Mouse (Mus musculus): ENCODE results near the gene Cryba2. TPM values are rescaled to one million over a fixed set of nuclear protein-coding genes. Genes with fewer than 3 reads are reported as not detected.

Gene Cryba2
- polyA plus RNA-seq, 1 experiment from 2014 or later, result 2.1 TPM

DNA sequence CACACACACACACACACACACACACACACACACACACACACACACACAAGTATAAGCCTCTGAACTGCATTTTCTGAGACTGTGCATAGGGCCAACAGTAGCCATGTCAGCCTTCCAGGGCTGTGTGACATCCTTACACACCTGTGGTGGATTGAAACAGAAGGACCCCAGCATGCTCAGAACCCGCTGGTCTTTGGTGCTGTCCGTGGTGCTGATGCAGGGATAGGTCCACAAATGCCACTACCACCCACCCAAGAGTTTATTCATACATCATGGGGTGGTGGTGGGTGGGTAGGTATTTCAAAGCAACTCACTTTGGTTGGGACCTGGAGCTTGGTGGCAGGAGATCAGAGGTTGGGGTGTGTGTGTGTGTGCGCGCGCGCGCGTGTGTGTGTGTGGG is 1.4 kb downstream of the Cryba2 start:
- WGBS, result 0% methylated on average over 2 of the region's 8 CpGs
- H3K4me2 ChIP-seq (ENCODE audit: low read length), result no peak overlapping the region
- no peaks in the 10 kb centered on the region for H3K36me3 ChIP-seq (ENCODE audit: control insufficient read depth, insufficient read depth, low read length)
- H3K27ac ChIP-seq (ENCODE audit: low read depth, low read length), result no peak overlapping the region
- peaks cover 12% of the 10 kb centered on the region for H3K4me1 ChIP-seq (ENCODE audit: control insufficient read depth, insufficient read depth, low read depth, low read length)
- H3K27me3 ChIP-seq (replicated peaks; ENCODE audit: control insufficient read depth, insufficient read depth, low read length), result peaks cover 75% of the 10 kb centered on the region
- no peaks in the 10 kb centered on the region for H3K9me3 ChIP-seq (ENCODE audit: control insufficient read depth, low read length)
- no peak overlapping the region for H3K9ac ChIP-seq (ENCODE audit: low read depth, low read length)
- ATAC-seq, result no peak
- no peak overlapping the region for H3K4me3 ChIP-seq (ENCODE audit: low read length)

DNA sequence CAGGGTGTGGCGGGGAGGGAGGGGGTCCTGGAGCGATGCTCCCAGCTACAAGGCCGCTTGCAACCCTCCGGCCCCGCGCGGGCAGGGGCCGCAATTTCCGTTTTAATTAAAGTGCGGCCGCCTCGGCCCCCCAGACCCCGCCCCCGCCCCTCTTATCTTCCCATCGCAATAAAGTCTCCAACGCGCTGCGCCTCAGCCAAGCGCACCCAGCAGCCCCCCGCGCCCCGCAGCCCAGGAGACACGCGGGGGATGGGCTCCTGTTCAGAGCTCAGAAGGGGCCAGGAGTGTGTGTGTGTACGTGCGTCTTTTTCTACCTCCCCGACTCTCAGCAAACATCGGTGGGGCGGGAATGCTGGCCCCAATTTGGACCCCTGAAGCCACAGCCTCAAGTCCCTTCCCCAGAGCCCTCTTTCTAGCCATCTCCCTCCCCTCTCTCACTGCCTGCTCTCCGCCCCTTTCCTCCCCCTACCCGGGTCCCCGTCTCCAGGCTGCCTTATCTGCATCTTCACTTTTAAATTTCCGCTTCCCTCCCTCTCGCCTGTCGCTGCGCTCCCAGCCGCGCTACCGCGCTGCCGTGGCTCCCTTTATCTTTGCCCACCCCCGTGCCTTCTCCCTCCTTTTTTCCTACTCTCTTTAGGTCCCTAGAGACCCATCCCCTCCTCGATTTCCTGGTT is 7.4 kb downstream of the Cryba2 start, which contains the start of gene Fev:
Gene Fev, minus strand, starts transcription at position 51 of the 674 bp plus-strand sequence.
- no peak within 1 kb of the TSS for H3K27ac ChIP-seq (ENCODE audit: low read depth, low read length)
- ATAC-seq, result no peak
- WGBS, result 2% methylated on average over 36 of the region's 43 CpGs
- no peaks in the 10 kb centered on the region for H3K9me3 ChIP-seq (ENCODE audit: control insufficient read depth, low read length)
- peak within 1 kb of the TSS; percentile 28 for H3K4me3 ChIP-seq (ENCODE audit: low read length)
- peaks cover 26% of the 10 kb centered on the region for H3K4me1 ChIP-seq (ENCODE audit: control insufficient read depth, insufficient read depth, low read depth, low read length)
- 0 out of 2 replicates have a peak within 1 kb of the TSS, but pooled peaks have one; percentile 14 for H3K9ac ChIP-seq (ENCODE audit: low read depth, low read length)
- H3K4me2 ChIP-seq (ENCODE audit: low read length), result peak within 1 kb of the TSS; percentile 49
- H3K27me3 ChIP-seq (replicated peaks; ENCODE audit: control insufficient read depth, insufficient read depth, low read length), result peaks cover 72% of the 10 kb centered on the region
- H3K36me3 ChIP-seq (ENCODE audit: control insufficient read depth, insufficient read depth, low read length), result no peaks in the 10 kb centered on the region

DNA sequence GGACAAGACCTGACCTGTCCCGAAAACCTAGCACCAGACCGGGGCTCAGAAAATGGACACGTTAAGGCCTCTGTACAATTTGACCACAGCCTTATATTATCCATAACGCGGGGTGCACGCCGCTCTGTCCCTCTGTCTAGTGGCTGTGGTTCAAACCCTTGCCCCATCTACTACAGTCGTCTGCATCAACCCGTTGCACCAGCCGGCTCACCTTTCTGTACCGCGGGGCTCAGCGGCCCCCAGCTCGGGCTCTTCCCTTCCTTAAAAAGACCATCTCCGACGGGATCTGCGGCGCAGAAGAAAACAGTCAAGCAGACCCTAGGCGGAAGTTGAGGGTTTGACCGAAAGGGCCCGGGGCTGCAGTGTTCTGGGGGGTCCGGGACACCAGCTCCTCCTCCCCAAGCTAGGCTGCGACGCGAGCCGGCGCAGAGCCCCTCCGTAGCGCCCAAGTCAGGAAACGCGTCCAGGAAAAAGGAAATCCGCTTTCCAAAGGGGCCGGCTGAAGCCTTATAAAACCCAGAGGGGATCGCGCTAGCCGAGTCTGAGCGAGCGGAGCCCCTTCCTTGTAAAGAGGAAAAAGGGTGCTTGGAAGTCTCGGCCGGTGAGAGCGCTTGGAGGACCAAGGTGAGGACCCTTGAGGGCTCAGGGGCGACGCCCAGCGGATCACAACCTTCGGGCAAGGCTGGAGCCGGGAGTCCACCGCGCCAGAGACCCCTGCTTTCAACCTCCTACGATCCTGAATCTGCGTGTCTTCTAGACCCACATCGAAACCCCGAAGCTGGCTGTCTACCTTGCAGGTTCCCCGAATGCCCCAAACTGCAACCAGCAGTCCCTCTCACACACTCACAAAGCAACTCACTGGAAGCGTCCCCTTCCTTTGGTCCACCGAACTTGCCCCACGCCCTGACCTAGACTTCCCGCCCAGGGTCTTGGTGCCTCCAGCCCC is 8.5 kb downstream of the Cryba2 start:
- Histone ChIP-seq H3K27me3 (replicated peaks; ENCODE audit: control insufficient read depth, insufficient read depth, low read length) (peaks cover 62% of the 10 kb centered on the region), H3K4me3 (ENCODE audit: low read length) (peak overlapping the region; percentile 28), H3K9ac (ENCODE audit: low read depth, low read length) (0 out of 2 replicates have a peak overlapping the region, but pooled peaks have one; percentile 14), H3K36me3 (ENCODE audit: control insufficient read depth, insufficient read depth, low read length) (no peaks in the 10 kb centered on the region), H3K9me3 (ENCODE audit: control insufficient read depth, low read length) (no peaks in the 10 kb centered on the region), H3K27ac (ENCODE audit: low read depth, low read length) (no peak overlapping the region), H3K4me1 (ENCODE audit: control insufficient read depth, insufficient read depth, low read depth, low read length) (peaks cover 26% of the 10 kb centered on the region), H3K4me2 (ENCODE audit: low read length) (peak overlapping the region; percentile 49)
- ATAC-seq, result no peak
- WGBS, result under 1% methylated on average over 56 of the region's 57 CpGs

DNA sequence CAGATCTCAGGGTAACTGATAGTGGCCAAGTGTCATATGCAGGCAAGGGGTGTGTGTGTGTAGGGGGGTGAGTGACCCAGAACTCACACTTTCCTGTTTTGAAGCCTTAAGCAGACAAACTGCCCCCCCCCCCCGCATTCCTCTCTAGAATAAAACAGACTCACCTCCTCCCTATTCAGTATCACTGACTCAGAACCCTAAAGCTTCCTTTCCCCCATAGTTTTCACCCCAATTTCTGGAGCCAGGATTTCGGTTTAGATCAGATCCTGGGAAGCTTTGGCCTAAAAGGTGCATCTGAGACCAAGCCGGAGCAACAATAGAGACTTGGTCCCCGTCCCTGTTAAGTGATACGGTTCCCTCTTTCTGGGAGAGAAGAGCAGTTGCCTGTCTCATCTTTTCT is 9.5 kb downstream of the Cryba2 start:
- Histone ChIP-seq H3K4me1 (ENCODE audit: control insufficient read depth, insufficient read depth, low read depth, low read length) (peaks cover 26% of the 10 kb centered on the region), H3K9ac (ENCODE audit: low read depth, low read length) (no peak overlapping the region), H3K27ac (ENCODE audit: low read depth, low read length) (no peak overlapping the region), H3K9me3 (ENCODE audit: control insufficient read depth, low read length) (no peaks in the 10 kb centered on the region), H3K36me3 (ENCODE audit: control insufficient read depth, insufficient read depth, low read length) (no peaks in the 10 kb centered on the region), H3K4me3 (ENCODE audit: low read length) (no peak overlapping the region), H3K27me3 (replicated peaks; ENCODE audit: control insufficient read depth, insufficient read depth, low read length) (peaks cover 61% of the 10 kb centered on the region), H3K4me2 (ENCODE audit: low read length) (no peak overlapping the region)
- WGBS, result 6% methylated on average over 5 of the region's 5 CpGs
- ATAC-seq, result no peak

DNA sequence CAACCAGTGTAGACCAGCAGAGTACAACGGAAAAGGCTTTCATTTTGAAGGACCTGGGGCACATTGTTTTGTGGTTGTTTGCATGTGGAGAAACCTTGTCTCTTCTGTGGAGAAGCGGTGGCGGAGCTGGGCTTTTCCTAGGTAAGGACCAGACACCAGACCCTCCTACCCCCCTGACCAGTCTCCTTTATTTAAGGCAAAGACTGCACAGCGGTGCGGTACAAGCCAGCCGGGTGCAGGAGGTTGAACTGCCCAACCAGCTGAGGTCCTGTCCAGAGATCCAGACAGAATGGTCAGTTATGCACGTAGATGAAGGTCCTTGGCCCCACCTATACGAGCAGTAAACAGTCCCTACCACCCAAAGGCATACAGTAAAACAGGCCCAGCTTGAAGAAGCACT is 10.1 kb downstream of the Cryba2 start:
- H3K4me2 ChIP-seq (ENCODE audit: low read length), result peak overlapping the region; percentile 86; the same call in 1 of the 2 replicates
- no peak for ATAC-seq
- no peaks in the 10 kb centered on the region for H3K9me3 ChIP-seq (ENCODE audit: control insufficient read depth, low read length)
- WGBS, result 4% methylated on average over 8 of the region's 8 CpGs
- H3K27me3 ChIP-seq (replicated peaks; ENCODE audit: control insufficient read depth, insufficient read depth, low read length), result peaks cover 59% of the 10 kb centered on the region
- H3K9ac ChIP-seq (ENCODE audit: low read depth, low read length), result no peak overlapping the region
- peak overlapping the region; percentile 49 for H3K4me3 ChIP-seq (ENCODE audit: low read length)
- no peaks in the 10 kb centered on the region for H3K36me3 ChIP-seq (ENCODE audit: control insufficient read depth, insufficient read depth, low read length)
- no peak overlapping the region for H3K27ac ChIP-seq (ENCODE audit: low read depth, low read length)
- peaks cover 26% of the 10 kb centered on the region for H3K4me1 ChIP-seq (ENCODE audit: control insufficient read depth, insufficient read depth, low read depth, low read length)

DNA sequence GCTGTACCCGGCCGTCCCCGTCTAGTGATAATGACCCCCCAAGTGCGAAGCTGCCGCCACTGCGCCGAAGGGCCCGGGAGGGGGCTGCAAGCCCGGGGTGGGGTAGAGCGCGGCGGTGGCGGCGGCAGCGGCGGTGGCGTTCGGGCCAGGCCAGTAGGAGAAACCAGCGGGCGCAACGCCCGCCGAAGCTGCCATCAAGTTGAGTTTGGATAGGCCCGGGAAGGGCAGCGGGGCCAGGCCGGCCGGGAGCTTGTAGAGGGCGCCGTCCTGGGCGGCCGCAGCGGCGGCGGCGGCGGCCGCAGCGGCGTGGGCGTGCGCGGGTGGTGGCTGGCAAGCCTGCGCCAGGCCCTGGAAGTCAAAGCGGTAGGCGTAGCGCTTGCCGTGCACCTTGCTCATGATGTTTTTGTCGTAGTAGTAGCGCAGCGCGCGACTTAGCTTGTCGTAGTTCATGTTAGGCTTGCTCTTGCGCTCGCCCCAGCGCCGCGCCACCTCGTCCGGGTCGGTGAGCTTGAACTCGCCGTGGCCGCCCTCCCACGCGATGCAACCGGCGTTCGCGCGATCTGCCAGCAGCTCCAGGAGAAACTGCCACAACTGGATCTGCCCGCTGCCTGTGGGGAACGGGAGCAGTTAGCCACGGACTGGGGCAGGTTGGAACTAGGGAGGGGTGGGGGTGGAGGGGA is 10.7 kb downstream of the Cryba2 start:
- WGBS, result under 1% methylated on average over 63 of the region's 74 CpGs
- peak overlapping the region; percentile 86 for H3K4me2 ChIP-seq (ENCODE audit: low read length)

DNA sequence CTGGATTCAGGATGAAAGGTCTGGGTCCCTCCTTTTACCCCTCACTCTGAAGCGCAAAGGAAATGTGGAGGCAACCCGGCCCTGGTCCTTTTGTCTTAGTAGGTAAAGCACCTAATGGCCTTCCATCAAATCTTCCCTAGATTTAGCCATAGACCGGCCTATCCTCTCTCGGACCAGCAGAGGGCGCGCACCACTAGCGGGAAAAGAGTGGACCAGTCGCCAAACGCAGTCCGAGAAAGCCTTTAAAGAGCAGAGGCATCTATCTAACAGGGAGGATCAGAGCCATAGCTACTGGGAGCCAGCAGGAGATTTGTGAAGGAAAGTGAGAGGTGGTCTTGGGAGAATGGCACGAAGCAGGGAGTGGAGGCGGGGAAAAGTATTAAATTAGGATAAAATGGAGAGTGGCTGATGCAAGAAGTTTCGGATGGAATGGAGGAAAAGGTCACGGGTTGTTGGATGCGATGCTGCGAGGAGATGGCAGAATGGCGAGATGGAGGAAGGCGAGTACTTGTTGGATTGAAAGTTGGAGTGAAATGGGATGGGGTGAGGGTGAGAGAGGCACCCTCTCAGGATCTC is 12.1 kb downstream of the Cryba2 start:
- ATAC-seq, result 0 out of 2 replicates have a peak, but pooled peaks have one; percentile 58
- no peak overlapping the region for H3K9ac ChIP-seq (ENCODE audit: low read depth, low read length)
- peak overlapping the region; percentile 48 for H3K4me2 ChIP-seq (ENCODE audit: low read length)
- no peaks in the 10 kb centered on the region for H3K36me3 ChIP-seq (ENCODE audit: control insufficient read depth, insufficient read depth, low read length)
- peaks cover 26% of the 10 kb centered on the region for H3K4me1 ChIP-seq (ENCODE audit: control insufficient read depth, insufficient read depth, low read depth, low read length)
- H3K27me3 ChIP-seq (replicated peaks; ENCODE audit: control insufficient read depth, insufficient read depth, low read length), result peaks cover 42% of the 10 kb centered on the region
- H3K9me3 ChIP-seq (ENCODE audit: control insufficient read depth, low read length), result no peaks in the 10 kb centered on the region
- H3K4me3 ChIP-seq (ENCODE audit: low read length), result peak overlapping the region; percentile 22
- no peak overlapping the region for H3K27ac ChIP-seq (ENCODE audit: low read depth, low read length)
- WGBS, result 2% methylated on average over 18 of the region's 18 CpGs

More for the DNA sequence above, 10.7 kb downstream of the Cryba2 start:
- H3K9ac ChIP-seq (ENCODE audit: low read depth, low read length), result peak overlapping the region; percentile 56
- no peaks in the 10 kb centered on the region for H3K36me3 ChIP-seq (ENCODE audit: control insufficient read depth, insufficient read depth, low read length)
- H3K27me3 ChIP-seq (replicated peaks; ENCODE audit: control insufficient read depth, insufficient read depth, low read length), result peaks cover 54% of the 10 kb centered on the region
- peaks cover 26% of the 10 kb centered on the region for H3K4me1 ChIP-seq (ENCODE audit: control insufficient read depth, insufficient read depth, low read depth, low read length)
- H3K9me3 ChIP-seq (ENCODE audit: control insufficient read depth, low read length), result no peaks in the 10 kb centered on the region
- 0 out of 2 replicates have a peak, but pooled peaks have one; percentile 31 for ATAC-seq
- H3K4me3 ChIP-seq (ENCODE audit: low read length), result peak overlapping the region; percentile 49
- H3K27ac ChIP-seq (ENCODE audit: low read depth, low read length), result no peak overlapping the region

DNA sequence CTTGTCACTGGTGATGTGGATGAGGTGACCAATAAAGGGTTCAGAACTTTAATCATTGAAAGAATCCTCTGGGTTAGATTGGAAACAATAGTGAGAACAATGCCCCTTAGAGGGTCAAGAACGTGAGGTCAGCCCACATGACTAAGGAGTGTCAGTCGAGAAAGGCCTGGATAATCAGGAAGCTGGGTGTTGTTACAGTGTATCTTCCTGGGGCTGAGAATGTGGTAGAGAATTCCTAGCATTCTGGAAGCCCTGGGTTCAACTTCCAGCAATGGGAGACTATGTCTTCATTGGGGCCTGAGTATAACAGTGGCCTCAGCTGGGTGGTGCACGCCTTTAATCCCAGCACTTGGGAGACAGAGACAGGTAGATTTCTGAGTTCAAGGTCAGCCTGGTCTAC is 15.7 kb downstream of the Cryba2 start:
- Histone ChIP-seq H3K27me3 (replicated peaks; ENCODE audit: control insufficient read depth, insufficient read depth, low read length) (peaks cover 22% of the 10 kb centered on the region), H3K4me1 (ENCODE audit: control insufficient read depth, insufficient read depth, low read depth, low read length) (peaks cover 4% of the 10 kb centered on the region), H3K27ac (ENCODE audit: low read depth, low read length) (no peak overlapping the region), H3K9ac (ENCODE audit: low read depth, low read length) (no peak overlapping the region), H3K4me2 (ENCODE audit: low read length) (no peak overlapping the region), H3K36me3 (ENCODE audit: control insufficient read depth, insufficient read depth, low read length) (no peaks in the 10 kb centered on the region), H3K9me3 (ENCODE audit: control insufficient read depth, low read length) (no peaks in the 10 kb centered on the region), H3K4me3 (ENCODE audit: low read length) (no peak overlapping the region)
- no peak for ATAC-seq
- whole genome bisulfite sequencing, result 62% methylated on average over 3 of the region's 3 CpGs
